Mouse (Mus musculus): ENCODE data around the gene Gm45711. TPM values are rescaled to one million over a fixed set of nuclear protein-coding genes. Genes with fewer than 3 reads are reported as not detected.

The Gm45711 gene
- total and polyA plus RNA-seq, 3 experiments, result not detected

DNA sequence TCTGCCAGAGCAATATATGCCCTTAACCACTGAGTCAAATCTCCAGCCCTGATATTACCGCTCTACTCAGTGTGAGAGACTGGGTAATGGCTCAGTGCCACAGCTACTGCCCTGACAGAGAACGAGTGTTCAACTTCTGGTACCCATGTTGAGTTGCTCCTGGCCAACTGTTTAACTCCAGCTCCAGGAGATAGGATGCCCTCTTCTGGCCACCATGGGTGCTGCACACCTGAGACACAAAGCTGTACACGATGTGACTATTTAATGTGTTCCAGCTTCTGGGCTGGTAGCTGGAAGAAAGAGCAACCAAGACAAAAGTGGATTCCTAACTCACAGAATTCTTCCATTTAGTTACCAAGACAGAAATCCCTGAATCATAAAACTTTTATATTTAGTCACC, 56.9 kb downstream of the Gm45711 start:
- in situ Hi-C loops (cut with MboI; ENCODE audit: low pct_ligation_motif_present, low pct_unique_long_range_greater_than_20kb, low sequenced_read_pairs), result no loop called here
- no peak for TF ChIP-seq MAZ (IDR thresholded peaks at IDR 0.05; ENCODE audit: low read depth, low read length)
- TF ChIP-seq CTCF (conservative IDR thresholded peaks at IDR 0.05 in 1 of 2, IDR thresholded peaks at IDR 0.05 in 1 of 2; ENCODE audit: low read depth in 2 of 2, low read length in 2 of 2), result peak; percentile 68 to 69
- no peak for TF ChIP-seq MXI1 (IDR thresholded peaks at IDR 0.05; ENCODE audit: low read depth, low read length)
- TF ChIP-seq SMC3 (IDR thresholded peaks at IDR 0.05; ENCODE audit: low read depth, low read length), result peak; percentile 61
- TF ChIP-seq RAD21 (IDR thresholded peaks at IDR 0.05; ENCODE audit: low read depth, low read length), result peak; percentile 48
- TF ChIP-seq RCOR1 (conservative IDR thresholded peaks at IDR 0.05; ENCODE audit: low read depth, low read length), result no peak
- no peak overlapping the region for H3K4me3 ChIP-seq (replicated peaks in 1 of 3; ENCODE audit: low read depth in 2 of 3, low read length in 2 of 3, poor library complexity in 1 of 3)
- H3K4me1 ChIP-seq (ENCODE audit: control insufficient read depth in 1 of 2, insufficient read depth in 2 of 2), result peaks cover 2 to 34% of the 10 kb centered on the region in 2 experiments; a peak in 2 of 4 replicates
- no peak overlapping the region for H3K27ac ChIP-seq (ENCODE audit: insufficient read depth, low read depth)
- DNase-seq (ENCODE audit: extremely low read depth), result peak; percentile 65
- H3K79me2 ChIP-seq (replicated peaks; ENCODE audit: control insufficient read depth, extremely low read depth, insufficient read depth, poor library complexity, severe bottlenecking), result peaks cover 2% of the 10 kb centered on the region; the same call in 1 of the 2 replicates
- H3K4me2 ChIP-seq (ENCODE audit: insufficient read depth, low read depth, poor library complexity, severe bottlenecking), result no peak overlapping the region
- H3K36me3 ChIP-seq (replicated peaks in 1 of 2; ENCODE audit: control insufficient read depth in 1 of 2, insufficient read depth in 1 of 2, low read length in 1 of 2), result peaks cover 5 to 17% of the 10 kb centered on the region in 2 experiments
- no peaks in the 10 kb centered on the region for H3K9me3 ChIP-seq (replicated peaks; ENCODE audit: low read length)
- no peak overlapping the region for H3K9ac ChIP-seq (ENCODE audit: insufficient read depth, low read depth)
- no peaks in the 10 kb centered on the region for H3K27me3 ChIP-seq (replicated peaks)
- dilution Hi-C loops (cut with MboI; ENCODE audit: extremely low pct_ligation_motif_present, extremely low pct_unique_long_range_greater_than_20kb, low sequenced_read_pairs), result no loop called here

GRCm38 (mm10) chr8:104251461-104251860, 58.4 kb downstream of the Gm45711 start:
- Histone ChIP-seq H3K4me1 (ENCODE audit: control insufficient read depth in 1 of 2, insufficient read depth in 2 of 2) (peaks cover 6 to 38% of the 10 kb centered on the region in 2 experiments), H3K36me3 (replicated peaks in 1 of 2; ENCODE audit: control insufficient read depth in 1 of 2, insufficient read depth in 1 of 2, low read length in 1 of 2) (peaks cover 0 to 14% of the 10 kb centered on the region in 2 experiments), H3K27me3 (replicated peaks) (no peaks in the 10 kb centered on the region), H3K4me2 (ENCODE audit: insufficient read depth, low read depth, poor library complexity, severe bottlenecking) (peak overlapping the region; percentile 48), H3K9ac (ENCODE audit: insufficient read depth, low read depth) (peak overlapping the region; percentile 94), H3K79me2 (replicated peaks; ENCODE audit: control insufficient read depth, extremely low read depth, insufficient read depth, poor library complexity, severe bottlenecking) (peaks cover 2% of the 10 kb centered on the region; the same call in 1 of the 2 replicates), H3K9me3 (replicated peaks; ENCODE audit: low read length) (no peaks in the 10 kb centered on the region), H3K27ac (ENCODE audit: insufficient read depth, low read depth) (no peak overlapping the region), H3K4me3 (replicated peaks in 1 of 3; ENCODE audit: low read depth in 2 of 3, low read length in 2 of 3, poor library complexity in 1 of 3) (peak overlapping the region; percentile 82 to 95 (median 94))
- peak; percentile 27 for DNase-seq (ENCODE audit: extremely low read depth)
- dilution Hi-C loops (cut with MboI; ENCODE audit: extremely low pct_ligation_motif_present, extremely low pct_unique_long_range_greater_than_20kb, low sequenced_read_pairs) (no loop called here), in situ Hi-C loops (cut with MboI; ENCODE audit: low pct_ligation_motif_present, low pct_unique_long_range_greater_than_20kb, low sequenced_read_pairs) (no loop called here)
- TF ChIP-seq ETS1 (conservative IDR thresholded peaks at IDR 0.05; ENCODE audit: low read depth, low read length) (no peak), MAX (IDR thresholded peaks at IDR 0.05; ENCODE audit: low read length) (no peak), MEF2A (IDR thresholded peaks at IDR 0.05; ENCODE audit: borderline replicate concordance, low read depth, low read length) (no peak), POLR2A (IDR thresholded peaks at IDR 0.05; ENCODE audit: low read depth, low read length) (no peak), UBTF (IDR thresholded peaks at IDR 0.05; ENCODE audit: low read depth, low read length) (no peak), ZC3H11A (IDR thresholded peaks at IDR 0.05; ENCODE audit: low read depth, low read length) (no peak), NRF1 (IDR thresholded peaks at IDR 0.05; ENCODE audit: low read depth, low read length) (no peak), ZMIZ1 (IDR thresholded peaks at IDR 0.05; ENCODE audit: low read depth, low read length) (no peak), PAX5 (IDR thresholded peaks at IDR 0.05; ENCODE audit: low read length) (no peak), CTCF (conservative IDR thresholded peaks at IDR 0.05 in 1 of 2, IDR thresholded peaks at IDR 0.05 in 1 of 2; ENCODE audit: low read depth in 2 of 2, low read length in 2 of 2) (no peak), RCOR1 (conservative IDR thresholded peaks at IDR 0.05; ENCODE audit: low read depth, low read length) (no peak), ZNF384 (IDR thresholded peaks at IDR 0.05; ENCODE audit: low read depth, low read length) (no peak), ELF1 (IDR thresholded peaks at IDR 0.05; ENCODE audit: low read depth, low read length) (no peak), POLR2AphosphoS2 (IDR thresholded peaks at IDR 0.05; ENCODE audit: low read depth, low read length) (no peak), JUN (IDR thresholded peaks at IDR 0.05; ENCODE audit: insufficient read depth, low read depth, low read length) (no peak)
